Mouse (Mus musculus) ES-E14 (cell line): ENCODE data around the gene Actl10. TPM values are rescaled to one million over a fixed set of nuclear protein-coding genes. Genes with fewer than 3 reads are reported as not detected.

Experiments used
- DNase-seq: peaks from one replicate; pipeline ENCODE4 v3.0.0-alpha.2; 2013; ENCODE audit warnings: low read depth, low spot score
- H3K27ac ChIP-seq: 2 replicates; pipeline ENCODE4 v1.5.1; 2012; ENCODE audit warnings: low read depth, mild to moderate bottlenecking, low read length, moderate library complexity, mixed read lengths; ENCODE audit not compliant: poor library complexity, insufficient read depth, severe bottlenecking
- H3K36me3 ChIP-seq: 2 replicates; pipeline ENCODE4 v1.6.1; 2012; ENCODE audit warnings: mild to moderate bottlenecking, low read length, moderate library complexity, mixed read lengths; ENCODE audit not compliant: control insufficient read depth, poor library complexity, insufficient read depth, severe bottlenecking
- H3K4me1 ChIP-seq, 2 experiments: fragments of 150-350 bp in 1 of 2; sonication (generic) in 1 of 2; 2 replicates each; pipeline ENCODE4 v1.6.1; 2012; ENCODE audit warnings: low read length in 2 of 2, mild to moderate bottlenecking in 1 of 2, mixed read lengths in 1 of 2; ENCODE audit not compliant: control insufficient read depth in 2 of 2, insufficient read depth in 2 of 2, poor library complexity in 1 of 2
- H3K4me3 ChIP-seq, 2 experiments: fragments of 150-350 bp in 1 of 2; sonication (generic) in 1 of 2; 2 replicates each; pipeline ENCODE4 v1.5.1; 2012; ENCODE audit warnings: low read length in 2 of 2, low read depth in 1 of 2, mild to moderate bottlenecking in 1 of 2, mixed read lengths in 1 of 2; ENCODE audit not compliant: insufficient read depth in 1 of 2, poor library complexity in 1 of 2, severe bottlenecking in 1 of 2
- H3K9ac ChIP-seq: 2 replicates; pipeline ENCODE4 v1.6.1; 2012; ENCODE audit warnings: low read depth, mild to moderate bottlenecking, low read length, mixed read lengths; ENCODE audit not compliant: poor library complexity, insufficient read depth, severe bottlenecking
- H3K9me3 ChIP-seq: fragments of 150-350 bp; sonication (generic); 2 replicates; pipeline ENCODE4 v1.6.1; 2012; ENCODE audit warnings: low read depth, mild to moderate bottlenecking, low read length; ENCODE audit not compliant: control insufficient read depth, insufficient read depth
- CHD2 ChIP-seq: IDR thresholded peaks from 2 replicates; pipeline ENCODE4 v1.6.1; 2014; ENCODE audit warnings: mild to moderate bottlenecking, low read depth, low read length, inconsistent platforms
- HCFC1 ChIP-seq: IDR thresholded peaks from 2 replicates; pipeline ENCODE4 v1.6.1; 2012; ENCODE audit warnings: low read length, inconsistent platforms, borderline replicate concordance; ENCODE audit not compliant: insufficient read depth
- MAFK ChIP-seq: IDR thresholded peaks from 2 replicates; pipeline ENCODE4 v1.6.1; 2014; ENCODE audit warnings: mild to moderate bottlenecking, low read depth, low read length, inconsistent platforms; ENCODE audit not compliant: insufficient read depth
- ZC3H11A ChIP-seq: IDR thresholded peaks from 2 replicates; pipeline ENCODE4 v1.6.1; 2012; ENCODE audit warnings: low read depth, mild to moderate bottlenecking, inconsistent platforms, low read length, borderline replicate concordance
- ZNF384 ChIP-seq: IDR thresholded peaks from 2 replicates; pipeline ENCODE4 v1.6.1; 2012; ENCODE audit warnings: low read depth, low read length, inconsistent platforms
- in situ Hi-C, 2 experiments: fragments of 600-800 bp; cut with MboI; formaldehyde crosslinking; loops; one replicate each; pipeline ENCODE4 v1.15.1; 2025; ENCODE audit warnings: low sequenced_read_pairs in 2 of 2, inconsistent platforms in 1 of 2; ENCODE audit not compliant: unreplicated experiment in 2 of 2
- total RNA-seq: library from RNA; depleted of rRNA; stranded (reverse); fragments of 300-350 nt; gene quantifications from 2 replicates; pipeline ENCODE4 v1.2.3, GENCODE M21; 2012

Actl10 gene
- total RNA-seq, 1 experiment: 0.45 TPM

DNA sequence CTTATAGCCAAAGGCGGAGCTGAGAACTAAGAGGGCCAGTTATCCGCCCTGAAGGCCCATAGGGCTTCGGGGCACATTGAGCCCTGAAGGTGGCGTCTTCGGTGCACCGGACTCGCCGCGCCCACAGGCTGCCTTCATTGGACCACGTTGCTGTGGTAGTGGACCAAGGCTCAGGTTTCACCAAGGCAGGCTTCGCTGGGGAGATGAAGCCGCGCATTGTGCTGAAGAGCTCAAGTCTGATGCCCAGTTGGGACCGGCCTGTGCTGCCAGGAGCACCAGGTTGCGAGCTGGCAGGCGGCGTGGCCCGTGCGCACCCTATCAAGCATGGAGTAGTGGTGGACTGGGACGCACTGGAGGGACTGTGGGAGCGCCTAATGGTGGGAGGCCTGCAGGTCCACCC lies 351 bp downstream of the Actl10 start:
- Histone ChIP-seq H3K4me1 (peaks cover 3 to 12% of the 10 kb centered on the region in 2 experiments; a peak in 2 of 4 replicates), H3K9ac (peak overlapping the region; percentile 21; the same call in 1 of the 2 replicates), H3K4me3 (peak overlapping the region; percentile 49 to 63), H3K36me3 (peaks cover 8% of the 10 kb centered on the region; the same call in 1 of the 2 replicates), H3K9me3 (no peaks in the 10 kb centered on the region), H3K27ac (no peak overlapping the region)
- in situ Hi-C loops: no loop called here
- no peak for DNase-seq
- TF ChIP-seq ZNF384: no peak
- no peak for TF ChIP-seq CHD2
- no peak; the same call in 1 of the 2 replicates for TF ChIP-seq HCFC1
- no peak for TF ChIP-seq ZC3H11A
- no peak for TF ChIP-seq MAFK

DNA sequence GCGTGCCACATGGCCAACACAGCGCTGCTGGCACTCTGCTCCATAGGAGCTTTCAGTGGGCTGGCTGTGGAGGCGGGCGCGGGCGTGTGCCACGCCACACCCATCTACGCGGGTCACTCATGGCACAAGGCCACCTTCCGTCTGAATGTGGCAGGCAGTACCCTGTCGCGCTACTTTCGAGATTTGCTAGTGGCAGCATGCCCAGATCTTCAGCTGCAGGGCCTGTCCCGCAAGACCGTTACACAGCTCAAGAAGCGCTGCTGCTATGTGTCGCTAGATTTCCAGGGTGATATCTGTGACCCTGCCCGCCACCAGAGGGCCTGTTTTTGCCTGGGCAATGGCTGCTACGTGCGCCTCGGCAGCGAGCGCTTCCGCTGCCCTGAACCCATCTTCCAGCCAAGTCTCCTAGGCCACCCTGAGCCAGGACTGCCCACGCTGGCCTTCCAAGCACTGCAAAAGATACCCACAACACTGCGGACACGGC lies 890 bp downstream of the Actl10 start:
- H3K27ac ChIP-seq: no peak overlapping the region

DNA sequence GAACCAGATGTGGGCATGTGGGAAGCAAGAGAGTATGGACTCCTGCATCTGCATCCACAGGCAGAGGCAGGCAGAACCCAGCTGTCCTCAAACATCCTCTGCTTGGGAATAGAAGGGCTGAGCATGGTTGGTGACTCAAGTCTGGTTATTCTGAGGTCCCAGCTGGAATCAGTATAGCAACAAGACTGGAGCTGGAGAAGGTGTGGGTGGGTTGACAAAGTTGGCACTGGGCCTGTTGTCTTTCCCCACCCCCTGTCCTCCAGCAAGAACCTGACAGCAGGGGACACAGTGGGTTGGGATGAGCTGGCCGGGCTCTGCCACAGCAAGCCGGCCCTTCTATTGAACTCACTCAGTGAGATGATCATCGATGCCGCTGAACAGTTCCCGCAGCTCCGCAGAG lies 3.7 kb downstream of the Actl10 start:
- TF ChIP-seq MAFK (no peak), ZC3H11A (no peak), ZNF384 (no peak), CHD2 (no peak), HCFC1 (no peak)
- Histone ChIP-seq H3K9me3 (no peaks in the 10 kb centered on the region), H3K9ac (no peak overlapping the region), H3K27ac (no peak overlapping the region), H3K4me1 (peaks cover 6 to 16% of the 10 kb centered on the region in 2 experiments; a peak in 3 of 4 replicates), H3K36me3 (peaks cover 10% of the 10 kb centered on the region; the same call in 1 of the 2 replicates), H3K4me3 (no peak overlapping the region)
- no peak for DNase-seq
- in situ Hi-C loops: no loop called here

More for the DNA sequence above, 890 bp downstream of the Actl10 start:
- TF ChIP-seq ZNF384: no peak
- no peak for TF ChIP-seq CHD2
- TF ChIP-seq HCFC1: no peak
- no peak for TF ChIP-seq MAFK
- TF ChIP-seq ZC3H11A: no peak
- Histone ChIP-seq H3K4me3 (peak overlapping the region; percentile 49 to 63), H3K9me3 (no peaks in the 10 kb centered on the region), H3K9ac (peak overlapping the region; percentile 21), H3K4me1 (peaks cover 3 to 16% of the 10 kb centered on the region in 2 experiments; a peak in 3 of 4 replicates), H3K36me3 (peaks cover 8% of the 10 kb centered on the region; the same call in 1 of the 2 replicates)
- in situ Hi-C loops: no loop called here
- no peak for DNase-seq

DNA sequence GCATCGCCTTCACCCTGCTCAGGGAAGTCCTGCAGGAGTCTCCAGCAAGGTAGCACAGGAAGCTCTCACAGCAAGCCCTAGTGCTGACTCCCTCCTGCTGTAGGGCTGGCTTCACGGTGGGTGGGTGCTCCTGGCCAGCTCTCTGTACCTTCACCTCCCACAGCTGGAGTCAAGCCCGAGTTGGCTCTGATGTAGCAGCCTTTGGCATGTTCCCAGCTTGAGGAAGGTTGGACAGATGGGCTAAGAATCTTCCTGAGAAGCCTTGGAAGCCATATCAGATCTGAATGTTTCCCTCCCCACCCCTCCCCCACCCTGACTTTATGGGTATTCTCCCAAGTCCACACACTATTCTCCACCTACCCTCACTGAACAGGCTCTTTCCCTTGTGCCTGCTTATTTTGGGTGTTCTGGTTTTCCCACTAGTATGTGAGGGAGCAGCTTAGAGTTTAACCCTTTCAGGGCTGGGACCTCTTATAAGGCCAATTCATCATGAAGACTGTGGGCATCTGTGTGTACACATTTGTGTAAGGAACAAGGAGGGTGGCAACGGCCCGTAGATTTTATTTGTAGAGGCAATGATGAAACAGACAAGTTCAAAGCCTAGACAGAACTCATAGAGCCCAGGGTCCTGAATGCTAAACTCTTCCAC lies 5.7 kb downstream of the Actl10 start:
- Histone ChIP-seq H3K4me1 (peaks cover 6 to 12% of the 10 kb centered on the region in 2 experiments; a peak in 3 of 4 replicates), H3K9ac (no peak overlapping the region)
- DNase-seq: no peak

More for the DNA sequence above, 5.7 kb downstream of the Actl10 start:
- H3K36me3 ChIP-seq: peaks cover 22% of the 10 kb centered on the region
- H3K9me3 ChIP-seq: no peaks in the 10 kb centered on the region
- no peak overlapping the region for H3K27ac ChIP-seq
- H3K4me3 ChIP-seq: 0 out of 4 replicates have a peak overlapping the region, but pooled peaks of 1 of the 2 experiments have one; percentile 32
- in situ Hi-C loops: no loop called here
- no peak for TF ChIP-seq MAFK
- no peak for TF ChIP-seq ZNF384
- TF ChIP-seq ZC3H11A: no peak
- no peak for TF ChIP-seq HCFC1
- no peak for TF ChIP-seq CHD2
